Mouse (Mus musculus) forebrain, embryonic 11.5 days (tissue): ENCODE measurements at regions not wholly inside any gene's neighbourhood (a gene's known extent, or its start where the extent isn't known, plus 50 kb on each side); places are given as distances from the start of the nearest gene placed in this dataset.

Experiments used
- ATAC-seq: fragments of 200-750 bp; cut with Nextera tagmentation; replicated peaks from 2 replicates; pipeline ENCODE4 v1.8.0; 2017; ENCODE audit warnings: moderate TSS enrichment; ENCODE audit not compliant: low FRiP score
- DNase-seq: peaks from one replicate; pipeline ENCODE4 v3.0.0-alpha.2; 2017; ENCODE audit warnings: low spot score
- H3K27ac ChIP-seq: fragments of 300-500 bp; sonication (generic); 2 replicates; pipeline ENCODE4 v1.5.1; 2014; ENCODE audit warnings: low read depth, low read length
- H3K27me3 ChIP-seq: fragments of 300-500 bp; sonication (generic); 2 replicates; pipeline ENCODE4 v1.6.1; 2014; ENCODE audit warnings: mild to moderate bottlenecking, low read length, mixed read lengths; ENCODE audit not compliant: control insufficient read depth, insufficient read depth
- H3K36me3 ChIP-seq: fragments of 300-500 bp; sonication (generic); 2 replicates; pipeline ENCODE4 v1.6.1; 2014; ENCODE audit warnings: mild to moderate bottlenecking, low read length, moderate library complexity, mixed read lengths; ENCODE audit not compliant: control insufficient read depth, insufficient read depth
- H3K4me1 ChIP-seq: fragments of 300-500 bp; sonication (generic); replicated peaks from 2 replicates; pipeline ENCODE4 v1.6.1; 2014; ENCODE audit warnings: low read length, mixed read lengths; ENCODE audit not compliant: control insufficient read depth, insufficient read depth
- H3K4me2 ChIP-seq: fragments of 300-500 bp; sonication (generic); 2 replicates; pipeline ENCODE4 v1.6.1; 2014; ENCODE audit warnings: low read depth, mild to moderate bottlenecking, low read length, moderate library complexity, mixed read lengths; ENCODE audit not compliant: severe bottlenecking
- H3K4me3 ChIP-seq: fragments of 300-500 bp; sonication (generic); 2 replicates; pipeline ENCODE4 v1.5.1; 2014; ENCODE audit warnings: low read depth, low read length
- H3K9ac ChIP-seq: fragments of 300-500 bp; sonication (generic); 2 replicates; pipeline ENCODE4 v1.6.1; 2014; ENCODE audit warnings: low read length
- H3K9me3 ChIP-seq: fragments of 300-500 bp; sonication (generic); 2 replicates; pipeline ENCODE4 v1.6.1; 2016; ENCODE audit warnings: low read length, mixed read lengths; ENCODE audit not compliant: control insufficient read depth
- WGBS: fragments of 180-500 bp; shearing (Covaris S2); extraction: QIAGEN DNeasy Blood & Tissue Kit; methylation state at CpG from one replicate; pipeline ENCODE4 v1.1.7; 2014; 5-methylcytosine and 5-hydroxymethylcytosine counted together

DNA sequence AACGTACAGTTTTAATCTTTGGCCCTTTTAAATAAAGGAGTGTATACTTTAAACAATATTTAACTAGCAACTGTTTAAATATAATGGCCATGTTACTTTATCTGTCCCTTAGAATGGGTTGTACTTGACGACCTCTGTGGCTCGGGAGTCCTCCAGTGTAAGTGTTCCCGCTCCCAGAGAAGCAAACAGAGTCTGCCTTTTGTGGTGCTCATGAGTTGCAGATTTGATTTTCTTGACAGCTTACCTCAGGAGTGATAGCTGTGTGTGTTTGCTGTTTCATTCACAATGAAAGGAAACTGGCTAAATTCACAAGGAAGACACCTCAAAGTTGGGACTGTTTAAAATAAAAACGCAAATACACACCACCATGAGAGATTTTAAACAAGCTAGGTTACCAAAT lies 205.4 kb upstream of the Sox2 start:
- ATAC-seq (no peak), DNase-seq (no peak)
- Histone ChIP-seq H3K27ac (peak overlapping the region; percentile 68; the same call in 1 of the 2 replicates), H3K36me3 (no peaks in the 10 kb centered on the region), H3K27me3 (no peaks in the 10 kb centered on the region), H3K4me2 (no peak overlapping the region), H3K9me3 (no peaks in the 10 kb centered on the region; the same call in 1 of the 2 replicates), H3K4me1 (peaks cover 28% of the 10 kb centered on the region), H3K9ac (0 out of 2 replicates have a peak overlapping the region, but pooled peaks have one; percentile 13), H3K4me3 (no peak overlapping the region)
- 33% methylated on average over 5 of the region's 5 CpGs for WGBS

DNA sequence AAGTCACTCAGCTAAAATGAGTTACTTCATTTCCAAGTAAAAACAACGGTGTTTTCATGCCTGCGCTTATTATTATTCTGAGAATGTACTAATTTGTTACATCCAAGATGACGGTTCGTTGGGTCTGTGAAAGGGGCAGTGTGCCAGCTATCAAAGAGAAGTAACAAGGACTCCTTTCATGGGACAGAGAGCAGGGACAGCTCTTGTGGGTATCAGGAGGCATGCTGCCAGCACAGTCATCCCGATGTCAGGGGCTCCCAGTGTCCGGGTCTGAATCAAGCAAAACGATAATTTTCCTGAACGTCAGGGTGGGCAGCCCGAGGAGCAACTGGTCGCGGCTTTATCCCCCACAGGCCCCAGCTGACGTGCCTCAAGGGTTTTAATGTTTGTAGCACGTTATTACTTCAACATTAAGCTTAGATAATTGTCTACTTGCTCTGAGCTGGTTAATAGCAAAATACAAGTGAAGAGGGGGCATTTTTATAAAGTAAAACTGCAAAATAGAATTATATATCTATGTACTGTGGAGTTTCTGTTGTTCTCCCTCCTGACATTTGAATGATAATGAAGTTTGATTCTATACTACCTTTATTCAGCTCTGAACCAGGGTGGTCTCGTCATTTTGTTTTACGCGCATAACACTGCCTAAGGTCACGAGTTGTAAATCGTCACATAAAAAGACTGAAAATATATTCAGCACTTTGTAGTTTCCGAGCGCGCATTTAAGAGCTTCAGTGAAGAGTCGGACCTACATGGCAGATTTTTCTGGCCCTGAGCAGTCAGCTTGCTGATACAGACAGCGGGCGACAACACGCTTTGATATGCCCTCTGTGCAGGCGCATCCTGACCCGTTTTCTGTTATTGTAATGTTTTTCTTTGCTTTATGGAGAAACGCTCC lies 206.2 kb upstream of the Sox2 start:
- Histone ChIP-seq H3K4me2 (peak overlapping the region; percentile 19; the same call in 1 of the 2 replicates), H3K4me1 (peaks cover 28% of the 10 kb centered on the region), H3K9ac (no peak overlapping the region), H3K4me3 (no peak overlapping the region), H3K27me3 (no peaks in the 10 kb centered on the region; the same call in 1 of the 2 replicates), H3K27ac (peak overlapping the region; percentile 65), H3K9me3 (no peaks in the 10 kb centered on the region; the same call in 1 of the 2 replicates), H3K36me3 (no peaks in the 10 kb centered on the region)
- DNase-seq = peak; percentile 77
- peak; percentile 82 for ATAC-seq
- 29% methylated on average over 28 of the region's 28 CpGs for WGBS

DNA sequence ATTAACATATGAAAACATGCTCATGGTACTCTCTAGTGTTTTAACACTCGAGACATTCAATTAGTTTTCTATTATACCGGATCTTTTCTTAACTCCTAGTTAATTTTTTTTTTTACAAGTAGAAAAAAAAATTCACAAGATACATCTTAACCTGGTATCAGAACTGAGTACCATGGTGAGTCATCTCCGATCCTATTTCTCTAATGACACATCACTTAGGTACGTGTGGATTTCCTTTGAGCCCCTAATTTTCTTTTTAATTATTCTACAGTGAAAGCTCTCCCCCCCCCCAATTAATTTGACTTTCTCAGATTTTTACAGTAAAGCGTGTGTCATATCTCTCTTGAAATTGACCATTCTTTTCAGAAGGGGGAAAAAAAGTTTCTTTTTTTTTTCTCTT lies 206.9 kb upstream of the Sox2 start:
- no peaks in the 10 kb centered on the region; the same call in 1 of the 2 replicates for H3K27me3 ChIP-seq
- no peak overlapping the region for H3K4me3 ChIP-seq
- 46% methylated on average over 5 of the region's 5 CpGs for WGBS
- no peak for ATAC-seq
- no peaks in the 10 kb centered on the region for H3K36me3 ChIP-seq
- peak overlapping the region; percentile 41; the same call in 1 of the 2 replicates for H3K27ac ChIP-seq
- H3K9ac ChIP-seq = no peak overlapping the region
- H3K4me1 ChIP-seq = peaks cover 28% of the 10 kb centered on the region
- no peak for DNase-seq
- no peak overlapping the region for H3K4me2 ChIP-seq
- no peaks in the 10 kb centered on the region; the same call in 1 of the 2 replicates for H3K9me3 ChIP-seq

DNA sequence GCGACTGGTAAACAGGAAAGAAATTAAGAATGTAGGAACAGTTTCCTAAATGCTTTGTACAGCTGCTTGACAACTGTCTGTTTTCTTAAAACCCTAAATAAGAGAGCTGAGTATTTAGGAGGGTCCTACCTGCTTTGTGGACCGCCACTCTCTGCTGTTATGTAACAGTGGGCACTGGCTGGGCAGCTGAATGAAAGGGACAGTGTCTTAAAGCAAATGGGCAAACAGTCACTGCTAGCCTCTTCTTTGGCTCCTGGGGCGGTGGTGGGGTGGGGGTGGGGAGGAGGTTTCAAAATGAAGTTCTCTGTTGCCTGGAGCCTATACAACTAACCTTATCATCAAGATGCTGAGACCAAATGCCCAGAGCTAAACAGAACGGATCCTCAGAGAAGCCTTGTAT lies 208.4 kb upstream of the Sox2 start:
- Histone ChIP-seq H3K9me3 (no peaks in the 10 kb centered on the region; the same call in 1 of the 2 replicates), H3K36me3 (no peaks in the 10 kb centered on the region), H3K4me3 (no peak overlapping the region), H3K4me1 (peaks cover 28% of the 10 kb centered on the region), H3K9ac (no peak overlapping the region), H3K27me3 (no peaks in the 10 kb centered on the region; the same call in 1 of the 2 replicates), H3K27ac (peak overlapping the region; percentile 54; the same call in 1 of the 2 replicates), H3K4me2 (no peak overlapping the region)
- ATAC-seq (no peak), DNase-seq (no peak)
- WGBS = 35% methylated on average over 4 of the region's 4 CpGs

DNA sequence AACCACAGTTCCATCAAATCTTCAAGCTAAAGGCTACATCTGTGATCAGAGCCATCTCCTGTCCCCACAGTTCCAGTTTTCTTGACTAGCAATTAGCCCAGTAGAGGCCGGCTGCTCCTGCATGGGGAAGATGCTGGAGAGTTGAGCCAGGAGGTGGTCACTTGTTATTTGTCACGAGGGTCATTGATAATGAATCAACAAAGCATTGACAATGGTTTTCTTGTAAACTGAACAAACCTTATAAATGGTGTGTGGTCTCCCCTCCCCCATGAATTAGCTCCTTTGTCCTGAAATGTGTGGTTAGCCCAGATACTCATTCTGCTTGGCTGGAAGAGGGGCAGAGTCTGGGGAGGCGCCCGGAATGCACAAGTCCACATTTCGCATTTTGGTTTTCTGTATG lies 208.9 kb upstream of the Sox2 start:
- no peak overlapping the region for H3K4me2 ChIP-seq
- no peaks in the 10 kb centered on the region for H3K9me3 ChIP-seq
- ATAC-seq (0 out of 2 replicates have a peak, but pooled peaks have one; percentile 17), DNase-seq (peak; percentile 53)
- peak overlapping the region; percentile 54; the same call in 1 of the 2 replicates for H3K27ac ChIP-seq
- H3K4me1 ChIP-seq = peaks cover 27% of the 10 kb centered on the region
- WGBS = 10% methylated on average over 5 of the region's 5 CpGs
- no peak overlapping the region for H3K4me3 ChIP-seq
- H3K36me3 ChIP-seq = no peaks in the 10 kb centered on the region
- H3K27me3 ChIP-seq = no peaks in the 10 kb centered on the region; the same call in 1 of the 2 replicates
- H3K9ac ChIP-seq = no peak overlapping the region

DNA sequence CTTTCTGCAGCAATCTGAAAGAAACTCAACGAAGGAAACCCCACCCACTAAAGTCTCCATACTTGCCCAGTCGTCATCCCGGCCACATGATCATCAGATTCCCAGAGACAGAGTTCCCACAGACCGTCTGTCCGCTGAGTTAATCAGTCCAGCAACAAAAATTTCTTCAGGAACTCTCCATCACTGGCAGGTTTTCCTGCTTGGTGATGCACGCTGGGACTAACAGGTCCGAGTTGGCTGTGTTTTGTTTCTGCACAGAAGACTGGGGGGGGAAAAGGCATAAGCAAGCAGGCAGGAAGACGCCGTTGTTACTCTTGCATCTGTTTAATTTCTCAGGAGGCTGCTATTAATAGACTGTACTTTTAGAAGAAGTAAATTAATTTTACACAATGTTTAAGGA lies 215.3 kb upstream of the Sox2 start:
- DNase-seq (peak; percentile 54), ATAC-seq (no peak; the same call in 1 of the 2 replicates)
- WGBS = 61% methylated on average over 9 of the region's 9 CpGs
- Histone ChIP-seq H3K4me3 (no peak overlapping the region), H3K9ac (no peak overlapping the region), H3K4me2 (0 out of 2 replicates have a peak overlapping the region, but pooled peaks have one; percentile 11), H3K27ac (no peak overlapping the region; the same call in 1 of the 2 replicates), H3K4me1 (no peaks in the 10 kb centered on the region; the same call in 1 of the 2 replicates), H3K36me3 (no peaks in the 10 kb centered on the region), H3K9me3 (peaks cover 6% of the 10 kb centered on the region), H3K27me3 (peaks cover 2% of the 10 kb centered on the region; the same call in 1 of the 2 replicates)

DNA sequence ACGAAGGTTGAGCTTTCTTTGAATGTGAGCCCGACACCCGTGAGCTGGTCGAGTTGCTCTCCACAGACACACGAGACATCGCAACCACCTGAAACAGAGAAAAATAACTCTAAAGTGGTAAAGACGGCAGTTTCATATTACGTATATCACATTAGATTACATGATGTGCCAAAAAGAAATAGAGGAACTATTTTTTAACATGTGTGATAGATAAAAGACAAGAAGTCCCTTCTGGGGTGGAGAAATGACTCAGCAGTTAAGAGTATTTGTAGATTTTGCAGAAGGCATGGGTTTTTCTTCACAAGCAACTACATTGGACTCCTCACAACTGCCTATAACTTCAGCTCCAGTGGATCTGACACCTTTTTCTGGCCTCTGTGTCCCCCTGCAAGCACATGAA lies 222.2 kb upstream of the Sox2 start:
- Histone ChIP-seq H3K27ac (no peak overlapping the region), H3K36me3 (no peaks in the 10 kb centered on the region), H3K4me2 (no peak overlapping the region), H3K9ac (no peak overlapping the region), H3K9me3 (peaks cover 6% of the 10 kb centered on the region), H3K27me3 (no peaks in the 10 kb centered on the region), H3K4me3 (no peak overlapping the region), H3K4me1 (no peaks in the 10 kb centered on the region; the same call in 1 of the 2 replicates)
- ATAC-seq = no peak
- 90% methylated on average over 8 of the region's 8 CpGs for WGBS
- no peak for DNase-seq

DNA sequence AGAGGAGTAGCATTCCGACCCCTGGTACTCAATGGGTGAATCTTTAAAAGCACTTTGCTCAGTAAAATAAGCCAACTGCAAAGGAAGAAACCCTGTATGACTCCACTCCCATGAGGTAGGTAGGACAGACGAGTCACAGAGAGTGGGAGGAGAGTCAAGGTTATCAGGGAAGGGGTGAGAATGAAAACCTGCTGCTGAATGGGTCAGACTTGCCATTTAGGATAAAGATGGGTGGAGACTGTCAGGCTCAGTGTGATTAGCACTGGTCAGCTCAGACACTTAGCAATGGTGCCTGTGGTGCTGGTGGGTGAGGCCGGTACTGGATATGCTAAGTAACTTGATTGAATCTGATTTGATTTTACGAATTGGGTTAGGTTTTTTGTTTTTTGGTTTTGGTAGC lies 222.7 kb upstream of the Sox2 start:
- WGBS = 91% methylated on average over 4 of the region's 4 CpGs
- H3K4me2 ChIP-seq = no peak overlapping the region
- H3K4me3 ChIP-seq = no peak overlapping the region
- no peak overlapping the region for H3K9ac ChIP-seq
- no peak for DNase-seq
- H3K4me1 ChIP-seq = no peaks in the 10 kb centered on the region; the same call in 1 of the 2 replicates
- H3K9me3 ChIP-seq = peaks cover 3% of the 10 kb centered on the region
- no peak for ATAC-seq
- H3K27me3 ChIP-seq = no peaks in the 10 kb centered on the region
- H3K36me3 ChIP-seq = no peaks in the 10 kb centered on the region
- H3K27ac ChIP-seq = no peak overlapping the region
